Mouse (Mus musculus): ENCODE data around the gene Raet1e. TPM values are rescaled to one million over a fixed set of nuclear protein-coding genes. Genes with fewer than 3 reads are reported as not detected.
"Not testable (repeated sequence)": the region's sequence is repeated elsewhere in the genome, so short reads cannot be mapped to it uniquely, and the experiment has no call there.

Gene Raet1e
- total RNA-seq (2021) = 1.2 and 1.6 TPM in 2 replicates
- long read RNA-seq = 0 reads

DNA sequence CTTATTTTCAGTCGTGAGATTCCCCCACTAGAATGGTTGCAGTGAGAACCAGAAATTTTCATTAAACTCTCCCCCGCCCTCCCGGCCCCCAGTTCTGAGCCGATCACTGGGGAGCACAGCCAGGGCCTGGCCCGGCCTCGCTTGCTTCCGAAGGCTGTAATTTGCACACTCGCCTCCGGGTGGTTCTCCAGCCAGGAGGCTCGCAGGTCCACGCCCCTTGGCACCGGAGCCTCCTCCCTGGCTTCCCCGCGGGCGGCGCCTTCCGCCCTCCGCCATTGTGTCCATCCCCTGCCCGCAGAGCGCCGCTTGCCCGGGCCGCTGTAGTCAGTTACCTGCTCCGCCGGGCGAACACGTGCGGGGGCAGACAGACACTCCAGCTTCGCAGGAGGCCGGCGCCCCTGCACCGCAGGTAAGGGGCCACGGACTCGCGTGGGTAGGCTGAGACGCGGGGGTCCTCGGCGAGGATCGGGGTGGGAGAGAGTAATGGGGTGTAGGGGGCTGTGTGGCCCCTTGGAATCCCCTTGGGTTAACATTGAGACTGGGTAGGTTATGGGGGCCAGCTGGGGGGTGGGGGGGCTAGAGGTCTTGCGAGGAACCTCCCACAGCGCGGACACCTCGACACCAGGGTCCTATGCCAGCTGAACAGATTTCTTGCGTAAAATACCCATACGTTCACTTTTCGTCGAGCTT, at the start of gene Raet1e, which contains the start of gene H60b:
Gene Raet1e (plus strand): TSS at position 260 of the 690 bp plus-strand sequence.
Gene H60b (plus strand): TSS at position 277 of the 690 bp plus-strand sequence.
- DNase-seq = peak; percentile 79

GRCm38 (mm10) chr10:22140665-22141280, 17.6 kb upstream of the Raet1e start:
- peak; percentile 77 for DNase-seq

DNA sequence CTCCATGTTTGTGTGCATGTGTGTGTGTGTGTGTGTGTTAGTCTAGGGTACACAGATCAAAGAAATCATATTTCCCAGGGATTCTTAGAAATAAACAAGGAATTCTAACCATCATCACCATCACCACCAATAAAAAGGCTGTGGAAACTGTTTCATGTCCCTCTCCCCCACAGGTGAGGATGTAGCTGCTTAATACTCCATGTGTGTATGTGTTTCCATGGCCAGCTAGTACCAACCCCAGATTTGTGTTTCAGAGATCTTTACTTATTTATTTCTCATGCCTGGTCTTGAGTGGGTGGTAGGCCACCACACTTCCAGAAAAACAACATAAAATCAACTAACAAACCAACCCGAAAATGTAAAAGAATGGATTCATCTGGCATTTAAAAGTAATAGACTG, 16.2 kb upstream of the Raet1e start:
- DNase-seq = not testable (repeated sequence)

DNA sequence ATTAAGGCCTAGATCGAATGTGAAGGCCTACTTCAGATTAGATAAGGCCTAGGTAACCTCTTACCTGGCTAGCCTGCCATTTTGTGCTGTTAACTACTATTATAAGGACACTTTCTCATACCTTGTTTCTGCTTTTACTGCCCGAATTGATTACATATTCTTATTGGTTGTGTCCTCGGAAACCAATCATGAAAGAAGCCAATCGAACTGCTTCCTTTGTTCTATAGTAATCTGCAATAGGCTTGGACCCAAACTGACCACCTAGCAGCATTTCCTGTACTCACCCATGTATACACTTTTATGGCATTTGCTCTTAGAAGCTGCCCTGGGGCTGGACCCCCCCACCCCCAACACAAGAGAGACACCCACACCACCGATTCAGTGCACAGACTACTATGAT, 15.4 kb upstream of the Raet1e start:
- no peak for DNase-seq

DNA sequence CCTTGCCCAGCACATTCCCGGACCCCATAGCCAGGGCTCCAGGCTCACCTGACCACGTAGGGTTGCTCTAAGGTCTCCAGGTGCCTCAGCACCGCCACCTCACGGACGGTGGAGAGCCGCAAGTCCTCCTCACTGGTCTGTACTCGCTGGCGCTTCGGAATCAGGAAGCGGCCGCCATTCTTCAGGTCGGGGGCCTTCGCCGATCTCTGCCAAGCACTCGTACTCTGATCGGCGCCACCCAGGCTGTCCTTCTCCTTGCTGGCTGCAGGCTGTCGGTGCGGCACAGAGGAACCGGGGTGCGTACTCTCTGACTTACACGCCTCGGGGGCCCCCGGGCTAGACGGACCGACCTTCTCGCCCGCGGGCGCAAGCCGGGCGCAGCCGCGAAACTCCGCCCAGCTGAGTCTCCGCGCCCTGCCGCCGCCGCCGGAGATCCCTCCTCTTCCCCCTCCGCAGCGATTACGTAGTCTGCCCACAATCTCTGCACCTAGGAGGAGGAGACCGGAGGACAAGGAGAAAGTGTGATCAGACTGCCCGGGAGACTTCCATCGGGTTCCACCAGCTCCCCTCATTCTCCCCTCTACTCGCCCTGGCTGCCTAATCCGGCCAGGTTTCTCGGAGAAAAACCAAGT, 9.8 kb upstream of the Raet1e start:
- DNase-seq = peak; percentile 82

GRCm38 (mm10) chr10:22149073-22149690, 9.2 kb upstream of the Raet1e start, which contains the start of gene E030030I06Rik:
Gene E030030I06Rik (minus strand): TSS chr10:22149270.
- peak; percentile 31 for DNase-seq

GRCm38 (mm10) chr10:22149691-22150465, 8.5 kb upstream of the Raet1e start:
- peak; percentile 16 for DNase-seq

GRCm38 (mm10) chr10:22150593-22150992, 7.8 kb upstream of the Raet1e start:
- no peak for DNase-seq

GRCm38 (mm10) chr10:22151056-22151862, 7.1 kb upstream of the Raet1e start:
- DNase-seq = peak; percentile 5

- DNase-seq = not testable (repeated sequence)
Observed at GRCm38 (mm10) chr10:22151863-22152640, 6.3 kb upstream of the Raet1e start.

DNA sequence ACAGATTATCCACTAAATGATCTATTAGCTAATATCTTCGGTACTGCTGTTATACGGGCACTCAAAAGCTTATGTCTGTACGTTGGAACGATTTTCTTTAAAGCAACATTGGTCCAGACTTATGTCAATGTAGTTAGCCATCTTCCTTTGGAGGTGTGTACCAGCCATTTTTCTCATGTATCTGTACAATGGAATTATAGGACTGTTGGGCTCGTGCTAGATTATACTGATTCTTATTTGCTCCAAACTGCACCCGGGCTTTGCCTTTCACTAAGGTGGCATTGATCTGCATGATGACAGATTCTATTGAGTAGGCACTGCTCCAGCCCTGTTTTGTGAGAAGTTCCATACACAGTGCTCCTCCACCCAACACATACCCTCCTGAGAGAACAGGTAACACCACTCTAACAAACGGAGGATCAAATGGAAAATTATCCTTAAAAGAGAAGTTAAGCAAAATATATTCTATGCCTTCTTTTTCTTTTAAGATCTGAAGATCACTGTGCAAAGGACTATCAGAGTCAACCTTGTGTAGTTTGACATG, 5.2 kb upstream of the Raet1e start:
- DNase-seq = not testable (repeated sequence)

DNA sequence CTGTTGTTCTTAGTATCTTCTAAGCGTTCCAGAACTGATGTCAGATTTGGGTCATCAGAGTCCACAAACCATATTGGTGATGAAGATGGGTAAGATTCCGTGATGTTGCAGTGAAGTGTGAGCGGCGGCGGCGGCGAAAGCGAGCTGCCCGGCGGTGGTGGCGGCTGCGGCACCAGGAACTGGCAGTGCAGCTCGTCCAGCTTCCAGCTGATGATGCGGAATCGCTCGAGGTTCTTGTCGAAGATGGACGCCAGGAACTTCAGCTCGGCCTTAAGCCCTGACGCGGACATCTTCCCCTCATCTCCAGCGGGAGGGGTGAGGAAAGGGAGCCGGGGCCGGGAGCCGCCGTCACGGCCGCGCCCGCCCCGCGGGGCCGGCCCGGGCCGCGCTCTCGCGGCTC, 4.2 kb upstream of the Raet1e start:
- DNase-seq = peak; percentile 4

- no peak for DNase-seq
Observed at GRCm38 (mm10) chr10:22154871-22155799, 3.2 kb upstream of the Raet1e start.

GRCm38 (mm10) chr10:22159131-22159561, 777 bp downstream of the Raet1e start:
- no peak for DNase-seq

DNA sequence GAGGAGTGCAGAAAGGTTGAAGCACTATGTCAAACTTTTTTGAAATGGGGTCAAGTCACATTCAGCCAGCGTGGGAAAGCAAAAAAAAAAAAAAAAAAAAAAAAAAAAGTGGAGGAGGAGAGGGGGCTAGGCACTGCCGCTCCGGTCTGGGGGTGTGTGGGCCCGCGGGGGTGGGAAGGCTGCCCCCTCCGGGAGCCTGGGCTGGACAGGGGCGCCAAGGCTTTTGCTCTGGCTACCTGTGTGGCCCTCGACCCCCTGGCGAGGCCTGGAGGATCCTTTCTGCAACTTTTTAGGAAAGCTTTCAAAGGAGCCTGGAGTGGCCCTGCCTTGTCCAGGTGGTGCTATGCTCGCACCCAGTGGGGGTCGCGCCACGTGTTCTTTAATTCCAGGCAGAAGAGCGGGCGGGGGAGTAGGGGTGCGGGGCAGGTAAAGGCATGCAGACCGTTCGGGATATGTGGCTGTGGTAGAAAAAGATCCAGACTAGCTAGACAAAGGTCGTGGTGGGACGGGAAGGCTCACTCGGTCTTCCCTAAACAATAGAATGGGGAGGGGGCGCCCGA, 1.3 kb downstream of the Raet1e start:
- no peak for DNase-seq

DNA sequence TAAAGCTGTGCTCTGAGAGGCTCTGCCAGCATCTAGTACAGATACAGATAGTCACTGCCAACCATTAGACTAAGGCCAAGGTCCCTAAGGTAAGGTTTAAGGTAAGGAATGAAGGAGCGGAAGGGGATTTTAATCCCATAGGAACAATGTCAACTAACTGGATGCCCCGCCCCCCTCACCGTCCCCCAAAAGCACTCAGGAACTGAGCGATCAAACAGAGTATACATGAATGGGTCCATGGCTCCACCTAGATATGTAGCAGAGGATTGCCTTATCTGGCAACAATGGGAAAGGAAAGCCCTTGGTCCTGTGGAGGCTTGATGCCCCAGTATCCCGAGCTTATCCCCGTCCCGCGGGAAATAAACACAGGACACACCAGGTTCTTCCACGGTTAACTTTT, 4.9 kb downstream of the Raet1e start:
- DNase-seq = not testable (repeated sequence)

DNA sequence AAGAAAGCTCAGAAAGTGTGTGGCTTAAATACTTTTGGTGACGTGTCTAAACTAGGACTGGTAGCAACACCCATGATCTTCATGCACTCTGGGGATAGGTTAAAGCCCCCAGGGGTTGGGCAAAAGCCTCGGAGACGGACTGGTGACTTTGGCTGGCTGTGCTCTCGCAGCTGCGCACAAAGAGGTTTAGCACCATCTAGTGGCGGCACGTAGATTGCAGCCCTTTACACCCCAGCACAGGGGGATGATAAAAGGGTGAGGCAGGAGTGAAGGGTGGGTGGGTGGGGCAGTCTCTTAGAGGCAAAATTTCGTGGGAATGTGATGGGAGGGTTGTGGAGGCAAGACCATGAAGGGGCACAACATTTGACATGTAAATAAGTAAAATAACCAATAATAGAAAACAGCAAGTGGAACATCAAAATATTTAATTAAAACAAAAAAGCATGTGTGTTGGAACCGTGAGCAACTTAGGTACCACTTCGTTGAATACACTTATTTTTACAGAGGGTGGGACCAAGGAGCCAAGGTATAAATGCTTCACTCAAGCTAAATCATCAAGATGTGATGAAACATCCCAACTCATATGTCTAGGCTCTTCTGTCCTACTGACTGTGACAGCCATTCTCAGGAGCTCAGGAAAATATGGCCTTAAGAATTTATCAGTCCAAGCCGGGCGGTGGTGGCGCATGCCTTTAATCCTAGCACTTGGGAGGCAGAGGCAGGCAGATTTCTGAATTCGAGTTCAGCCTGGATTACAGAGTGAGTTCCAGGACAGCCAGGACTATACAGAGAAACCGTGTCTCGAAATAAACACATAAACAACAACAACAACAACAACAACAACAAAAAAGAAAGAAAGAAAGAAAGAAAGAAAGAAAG, 5.6 kb downstream of the Raet1e start:
- DNase-seq = peak; percentile 73
